Mouse (Mus musculus) embryonic facial prominence, embryonic 10.5 days (tissue): ENCODE data around the gene Spdya. TPM values are rescaled to one million over a fixed set of nuclear protein-coding genes. Genes with fewer than 3 reads are reported as not detected.
"Not testable (repeated sequence)": the region's sequence is repeated elsewhere in the genome, so short reads cannot be mapped to it uniquely, and the experiment has no call there.

ENCODE experiments used
- DNase-seq: peaks from one replicate; pipeline ENCODE4 v3.0.0-alpha.2; 2017; ENCODE audit warnings: low spot score
- H3K27ac ChIP-seq: fragments of 300-500 bp; sonication (generic); replicated peaks from 2 replicates; pipeline ENCODE4 v1.5.1; 2016; ENCODE audit warnings: mild to moderate bottlenecking
- H3K27me3 ChIP-seq: fragments of 300-500 bp; sonication (generic); replicated peaks from 2 replicates; pipeline ENCODE4 v1.6.1; 2016; ENCODE audit warnings: low read depth, mild to moderate bottlenecking; ENCODE audit not compliant: poor library complexity, severe bottlenecking
- H3K36me3 ChIP-seq: fragments of 300-500 bp; sonication (generic); replicated peaks from 2 replicates; pipeline ENCODE4 v1.6.1; 2016; ENCODE audit warnings: mild to moderate bottlenecking, moderate library complexity
- H3K4me1 ChIP-seq: fragments of 300-500 bp; sonication (generic); 2 replicates; pipeline ENCODE4 v1.6.1; 2016
- H3K4me3 ChIP-seq: fragments of 300-500 bp; sonication (generic); 2 replicates; pipeline ENCODE4 v1.5.1; 2016; ENCODE audit warnings: mild to moderate bottlenecking, moderate library complexity
- H3K9me3 ChIP-seq: fragments of 300-500 bp; sonication (generic); 2 replicates; pipeline ENCODE4 v1.6.1; 2016; ENCODE audit warnings: mild to moderate bottlenecking
- WGBS: fragments of 180-500 bp; shearing (Covaris S2); methylation state at CpG from one replicate; pipeline ENCODE4 v1.1.7; 2016; 5-methylcytosine and 5-hydroxymethylcytosine counted together
- polyA plus RNA-seq: library from polyadenylated mRNA; unstranded; fragments of >200 nt; fragmentation: Nextera tagmentation; extraction: Ambion mirVana; gene quantifications from 2 replicates; pipeline ENCODE4 v1.2.1, GENCODE M21; 2016

Gene Spdya
- polyA plus RNA-seq, result 0.79 and 0.87 TPM in 2 replicates

DNA sequence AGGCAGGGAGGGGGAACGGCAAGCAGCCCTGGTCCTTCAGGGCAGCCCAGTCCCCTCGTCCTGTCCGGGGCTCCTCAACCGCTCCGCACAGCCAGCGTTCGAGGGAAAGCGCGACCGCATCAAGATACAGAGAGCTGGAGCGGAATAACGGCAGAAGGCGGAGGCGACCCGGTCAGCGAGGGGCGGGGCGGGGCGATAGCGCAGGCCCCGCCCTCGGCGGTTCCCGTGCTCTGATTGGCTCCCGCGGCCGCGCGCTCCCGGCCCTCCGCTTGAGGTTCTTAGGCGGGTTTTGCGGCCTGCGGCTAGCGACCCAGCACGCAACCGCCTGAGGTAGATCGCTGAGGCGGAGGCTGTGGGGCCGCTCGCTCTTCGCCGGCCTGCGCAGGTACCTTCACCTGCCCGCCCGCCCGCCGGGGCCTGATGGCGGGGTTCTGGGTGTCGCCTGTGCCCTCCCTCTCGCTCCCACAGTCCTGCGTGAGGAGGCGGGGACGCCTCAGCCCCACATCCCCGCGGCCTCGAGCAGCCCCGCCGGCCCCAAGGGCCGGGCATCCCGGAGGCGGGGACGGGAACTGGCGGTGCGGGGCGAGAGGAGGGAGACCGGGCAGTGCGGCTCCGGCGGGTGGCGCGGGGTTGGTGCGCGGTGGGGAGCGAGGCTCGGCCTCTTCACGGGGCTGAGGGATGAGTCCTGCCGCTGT, at the start of gene Spdya:
Gene Spdya (plus strand): TSS at position 305 of the 695 bp plus-strand sequence.
- peak; percentile 93 for DNase-seq
- H3K36me3 ChIP-seq, result no peaks in the 10 kb centered on the region
- H3K4me3 ChIP-seq, result peak within 1 kb of the TSS; percentile 89
- H3K27me3 ChIP-seq, result peaks cover 54% of the 10 kb centered on the region
- H3K27ac ChIP-seq, result peak within 1 kb of the TSS; percentile 86
- WGBS, result under 1% methylated on average over 78 of the region's 78 CpGs
- H3K4me1 ChIP-seq, result peaks cover 17% of the 10 kb centered on the region
- no peaks in the 10 kb centered on the region for H3K9me3 ChIP-seq

DNA sequence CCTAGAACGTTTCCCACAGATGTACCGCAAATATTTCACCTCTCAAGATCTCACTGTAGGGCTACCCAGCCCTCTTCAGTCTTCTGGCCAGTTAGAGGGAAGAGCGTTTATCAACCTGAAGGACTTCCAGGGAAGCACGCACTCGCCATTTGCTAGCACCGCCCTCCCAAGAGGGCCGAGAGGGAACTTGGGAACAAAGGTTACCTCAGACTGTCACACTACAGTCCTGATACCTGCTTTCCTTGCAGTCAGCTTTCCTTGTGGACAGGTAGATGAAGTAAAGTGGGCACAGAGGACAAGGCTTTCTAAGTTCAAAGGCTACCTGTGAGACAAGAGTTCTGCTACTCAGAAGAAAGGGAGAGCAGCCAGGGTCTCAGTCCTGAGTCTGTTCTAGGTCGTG, 45.0 kb upstream of the Spdya start:
- no peak overlapping the region for H3K4me3 ChIP-seq
- H3K27ac ChIP-seq, result no peak overlapping the region
- no peaks in the 10 kb centered on the region for H3K4me1 ChIP-seq
- H3K9me3 ChIP-seq, result no peaks in the 10 kb centered on the region
- WGBS, result 90% methylated on average over 8 of the region's 8 CpGs
- no peaks in the 10 kb centered on the region for H3K27me3 ChIP-seq
- DNase-seq, result no peak
- peaks cover 99% of the 10 kb centered on the region for H3K36me3 ChIP-seq

DNA sequence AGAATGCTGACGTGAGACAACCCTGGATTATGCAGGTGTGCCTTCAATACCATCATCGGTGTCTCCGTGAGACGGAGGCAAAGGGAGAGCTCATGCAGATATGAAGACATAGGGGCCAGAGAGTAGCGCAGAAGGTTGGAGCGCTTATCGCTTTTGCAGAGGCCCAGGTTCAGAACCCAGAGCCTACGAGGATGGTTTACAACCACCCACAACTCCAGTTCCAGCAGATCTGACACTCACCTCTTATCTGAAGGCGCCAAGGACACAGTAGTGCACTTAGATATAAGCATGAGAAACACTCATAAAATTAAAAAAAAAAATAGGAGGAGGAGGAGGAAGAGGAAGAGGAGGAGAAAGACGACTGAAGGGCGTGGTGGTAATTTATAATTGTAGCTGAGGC, 41.6 kb upstream of the Spdya start:
- no peak for DNase-seq
- Histone ChIP-seq H3K27me3 (no peaks in the 10 kb centered on the region), H3K27ac (no peak overlapping the region), H3K4me1 (no peaks in the 10 kb centered on the region), H3K9me3 (no peaks in the 10 kb centered on the region), H3K4me3 (no peak overlapping the region), H3K36me3 (peaks cover 99% of the 10 kb centered on the region)
- 96% methylated on average over 11 of the region's 11 CpGs for WGBS

DNA sequence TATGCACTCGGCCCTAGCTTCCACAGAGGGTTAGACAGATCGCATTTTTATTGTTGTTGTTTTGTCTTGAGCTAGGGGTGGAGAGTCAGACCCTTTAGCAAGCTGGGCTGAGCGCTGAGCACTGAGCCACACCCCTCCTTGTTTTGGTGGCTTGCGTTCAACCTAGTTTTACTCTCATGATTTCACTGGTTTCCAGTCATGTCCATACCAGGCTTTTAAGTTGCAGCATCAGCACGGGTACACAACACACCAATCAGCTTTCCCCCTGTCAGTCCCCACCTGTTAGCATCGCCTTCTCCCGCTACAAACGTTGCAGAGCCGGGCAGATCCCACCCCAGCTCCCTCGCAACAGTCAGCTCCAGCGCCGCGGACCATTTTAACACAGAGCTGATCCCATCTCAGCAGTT, 25.6 kb upstream of the Spdya start:
- peaks cover 18% of the 10 kb centered on the region for H3K36me3 ChIP-seq
- no peak for DNase-seq

DNA sequence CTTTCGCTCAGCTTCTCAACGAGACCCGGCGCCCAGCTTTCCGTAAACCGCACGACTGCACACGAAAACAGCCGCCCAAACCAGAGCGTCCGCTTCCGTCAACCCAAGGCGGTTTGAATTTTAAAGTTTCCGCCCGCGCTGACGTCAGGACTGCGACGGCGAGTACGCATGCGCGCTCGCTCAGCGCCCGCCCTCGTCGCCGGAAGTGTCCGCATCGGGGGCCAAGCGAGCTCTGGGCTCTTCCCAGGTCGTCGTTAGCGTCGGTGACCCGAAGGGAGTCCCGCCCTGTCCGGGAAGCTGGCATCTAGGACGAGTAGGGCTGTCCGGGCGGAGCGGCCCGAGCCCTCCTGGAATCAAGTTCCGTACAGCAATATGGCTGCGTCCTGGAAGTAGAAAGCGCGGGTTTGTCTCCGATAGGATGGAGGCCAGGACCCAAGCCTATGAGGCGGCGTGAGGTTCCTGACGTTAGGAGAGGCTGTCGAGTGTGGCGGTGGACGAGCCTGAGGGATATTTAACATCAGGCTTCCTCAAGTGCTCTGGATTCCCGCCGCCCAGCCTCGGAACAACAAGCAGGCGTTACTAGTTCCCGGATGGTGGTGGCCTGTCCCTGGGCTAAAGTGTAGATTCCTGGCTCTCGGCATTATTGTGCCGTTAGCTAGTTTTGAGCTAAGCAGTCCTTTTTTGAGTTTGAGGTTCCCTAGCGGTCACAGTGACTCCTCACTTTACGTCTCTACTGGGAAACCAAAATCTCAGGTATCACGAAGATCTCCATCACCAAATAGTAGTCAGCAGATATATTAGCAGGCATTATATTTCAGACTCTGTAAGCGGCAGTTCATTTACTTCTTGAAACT, 24.9 kb upstream of the Spdya start, which contains the start of gene Ndc80:
Gene Ndc80 (minus strand): TSS at position 147 of the 854 bp plus-strand sequence.
- Histone ChIP-seq H3K27me3 (no peaks in the 10 kb centered on the region), H3K9me3 (no peaks in the 10 kb centered on the region), H3K4me1 (peaks cover 18% of the 10 kb centered on the region), H3K36me3 (peaks cover 13% of the 10 kb centered on the region), H3K4me3 (peak within 1 kb of the TSS; percentile 83), H3K27ac (peak within 1 kb of the TSS; percentile 97)
- DNase-seq, result peak; percentile 94
- under 1% methylated on average over 66 of the region's 66 CpGs for WGBS

More for the DNA sequence above, 25.6 kb upstream of the Spdya start:
- Histone ChIP-seq H3K27me3 (no peaks in the 10 kb centered on the region), H3K4me1 (peaks cover 18% of the 10 kb centered on the region), H3K4me3 (peak overlapping the region; percentile 83), H3K27ac (peak overlapping the region; percentile 97), H3K9me3 (no peaks in the 10 kb centered on the region)
- WGBS, result under 1% methylated on average over 13 of the region's 13 CpGs

DNA sequence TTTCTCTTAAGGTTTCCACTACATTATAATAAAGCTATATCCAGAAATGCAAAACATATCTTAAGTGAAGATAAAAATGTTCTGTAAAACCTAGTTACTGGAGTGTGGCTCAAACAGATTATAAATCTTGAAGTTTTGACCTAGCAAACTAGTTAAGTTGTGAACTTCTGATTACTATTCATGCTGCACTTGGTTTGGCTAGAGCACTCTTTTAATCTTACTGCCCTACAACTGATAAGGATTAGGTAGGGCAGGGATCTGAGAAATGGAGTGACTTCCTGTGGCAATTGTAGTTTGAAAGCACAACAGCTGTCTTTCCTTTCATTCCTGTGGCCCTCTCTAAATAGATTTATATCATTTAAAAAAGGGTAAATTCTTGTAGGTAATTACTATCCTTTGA, 23.8 kb upstream of the Spdya start:
- no peak for DNase-seq
- Histone ChIP-seq H3K4me3 (no peak overlapping the region), H3K4me1 (peaks cover 18% of the 10 kb centered on the region), H3K27ac (no peak overlapping the region), H3K36me3 (peaks cover 5% of the 10 kb centered on the region), H3K27me3 (no peaks in the 10 kb centered on the region), H3K9me3 (no peaks in the 10 kb centered on the region)

DNA sequence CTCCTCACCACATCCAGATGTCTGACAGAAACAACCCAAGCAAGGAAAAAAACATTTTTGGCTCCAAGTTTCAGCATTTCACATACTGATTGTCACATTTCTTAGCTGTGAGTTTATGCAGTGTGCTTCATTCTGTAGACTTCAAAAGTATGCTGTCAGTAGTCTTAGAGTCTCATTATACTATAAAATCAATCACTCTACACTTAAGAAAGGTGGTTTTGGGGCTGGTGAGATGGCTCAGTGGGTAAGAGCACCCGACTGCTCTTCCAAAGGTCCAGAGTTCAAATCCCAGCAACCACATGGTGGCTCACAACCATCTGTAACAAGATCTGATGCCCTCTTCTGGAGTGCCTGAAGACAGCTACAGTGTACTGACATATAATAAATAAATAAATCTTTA, 16.3 kb upstream of the Spdya start:
- H3K27me3 ChIP-seq, DNase-seq, H3K9me3 ChIP-seq, H3K36me3 ChIP-seq, H3K4me1 ChIP-seq, H3K27ac ChIP-seq, H3K4me3 ChIP-seq: not testable (repeated sequence)
- 75% methylated on average over 1 of the region's 1 CpGs for WGBS

DNA sequence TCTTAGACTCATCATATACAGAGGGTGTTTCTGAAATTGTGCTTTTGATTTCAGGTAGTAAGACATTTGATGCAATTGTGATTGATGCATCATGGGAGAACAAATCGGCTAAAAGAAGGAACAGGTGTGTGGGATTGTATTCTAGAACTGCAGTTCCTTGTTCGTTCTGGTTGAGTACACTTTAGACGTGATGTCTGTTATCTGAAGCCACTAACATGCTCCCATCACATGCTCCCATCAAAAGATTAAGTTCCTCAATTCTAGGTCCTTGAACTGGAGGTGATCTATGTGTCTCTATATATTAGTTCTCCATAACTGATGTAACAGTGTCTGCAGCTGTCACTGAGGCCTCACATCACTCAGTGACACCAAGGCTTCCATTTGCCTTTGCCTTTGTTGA, 14.7 kb upstream of the Spdya start:
- no peaks in the 10 kb centered on the region for H3K36me3 ChIP-seq
- H3K9me3 ChIP-seq, result no peaks in the 10 kb centered on the region
- 88% methylated on average over 3 of the region's 3 CpGs for WGBS
- no peak for DNase-seq
- H3K27me3 ChIP-seq, result no peaks in the 10 kb centered on the region
- no peaks in the 10 kb centered on the region for H3K4me1 ChIP-seq
- no peak overlapping the region for H3K4me3 ChIP-seq
- no peak overlapping the region for H3K27ac ChIP-seq

DNA sequence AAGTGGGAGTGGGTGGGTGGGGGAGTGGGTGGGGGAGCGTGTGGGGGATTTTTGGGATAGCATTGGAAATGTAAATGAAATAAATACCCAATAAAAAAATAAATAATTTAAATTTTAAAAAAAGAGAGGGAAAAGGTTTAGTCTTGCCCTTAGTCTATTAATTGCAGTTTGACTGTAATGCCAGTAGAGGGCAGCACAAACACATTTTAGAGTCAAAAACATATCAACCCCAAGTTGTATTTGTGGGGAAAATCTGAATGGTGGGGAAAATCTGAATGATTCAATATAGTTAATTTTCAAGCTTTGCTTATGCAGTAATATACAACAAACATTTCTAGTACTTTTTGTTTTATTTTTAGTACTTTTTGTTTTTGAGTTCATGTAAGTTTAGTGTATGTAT, 3.3 kb upstream of the Spdya start:
- no peak overlapping the region for H3K4me3 ChIP-seq
- H3K36me3 ChIP-seq, result no peaks in the 10 kb centered on the region
- DNase-seq, result no peak
- H3K27ac ChIP-seq, result no peak overlapping the region
- no peaks in the 10 kb centered on the region for H3K9me3 ChIP-seq
- peaks cover 17% of the 10 kb centered on the region for H3K4me1 ChIP-seq
- H3K27me3 ChIP-seq, result peaks cover 44% of the 10 kb centered on the region
- WGBS, result 4% methylated on average over 1 of the region's 1 CpGs

DNA sequence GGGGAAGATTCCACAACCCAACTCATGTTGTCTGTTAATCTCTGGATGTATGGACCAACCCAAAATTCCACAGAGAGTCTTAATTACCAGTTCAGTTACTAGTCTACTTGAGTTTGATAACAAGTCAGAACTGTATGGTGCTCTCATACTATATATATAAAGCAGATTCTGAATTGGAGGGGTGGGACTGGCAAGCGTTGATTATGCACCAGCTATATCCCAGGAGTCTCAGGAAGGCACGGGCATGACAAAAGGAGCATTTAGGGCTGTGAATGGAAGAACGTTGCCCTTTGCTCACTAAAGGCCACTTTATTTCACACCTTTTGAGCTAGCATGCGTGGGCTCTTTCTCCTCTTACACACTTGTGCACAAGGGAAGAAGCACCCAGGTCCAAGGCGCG, 511 bp upstream of the Spdya start:
- Histone ChIP-seq H3K27me3 (peaks cover 54% of the 10 kb centered on the region), H3K27ac (peak overlapping the region; percentile 86), H3K9me3 (no peaks in the 10 kb centered on the region), H3K4me3 (peak overlapping the region; percentile 89), H3K4me1 (peaks cover 17% of the 10 kb centered on the region), H3K36me3 (no peaks in the 10 kb centered on the region)
- no peak for DNase-seq
- 12% methylated on average over 6 of the region's 6 CpGs for whole genome bisulfite sequencing

DNA sequence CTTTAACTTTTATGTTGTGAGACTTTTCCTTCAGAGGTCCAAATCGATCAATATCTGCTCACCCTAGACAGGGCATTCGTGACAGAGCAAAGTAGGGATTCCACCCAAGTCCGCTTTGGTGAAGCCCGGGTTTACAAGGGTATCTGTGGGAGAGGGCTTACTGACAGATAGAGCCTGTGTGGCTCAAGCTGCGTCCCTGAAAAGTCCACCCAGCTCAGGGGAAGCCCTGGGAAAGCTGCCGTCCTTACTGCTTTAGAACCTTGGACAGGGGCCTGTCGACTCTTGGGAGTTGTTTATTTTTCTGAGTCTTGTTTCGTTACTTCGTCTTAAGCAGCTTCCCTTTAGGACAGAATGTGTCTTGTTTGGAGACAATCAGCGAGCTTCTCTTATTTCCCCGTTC, 1.0 kb downstream of the Spdya start:
- peak; percentile 29 for DNase-seq
- Histone ChIP-seq H3K9me3 (no peaks in the 10 kb centered on the region), H3K4me1 (peaks cover 17% of the 10 kb centered on the region), H3K27ac (no peak overlapping the region), H3K4me3 (peak overlapping the region; percentile 89; the same call in 1 of the 2 replicates), H3K27me3 (peaks cover 54% of the 10 kb centered on the region), H3K36me3 (no peaks in the 10 kb centered on the region)
- 11% methylated on average over 11 of the region's 11 CpGs for WGBS

DNA sequence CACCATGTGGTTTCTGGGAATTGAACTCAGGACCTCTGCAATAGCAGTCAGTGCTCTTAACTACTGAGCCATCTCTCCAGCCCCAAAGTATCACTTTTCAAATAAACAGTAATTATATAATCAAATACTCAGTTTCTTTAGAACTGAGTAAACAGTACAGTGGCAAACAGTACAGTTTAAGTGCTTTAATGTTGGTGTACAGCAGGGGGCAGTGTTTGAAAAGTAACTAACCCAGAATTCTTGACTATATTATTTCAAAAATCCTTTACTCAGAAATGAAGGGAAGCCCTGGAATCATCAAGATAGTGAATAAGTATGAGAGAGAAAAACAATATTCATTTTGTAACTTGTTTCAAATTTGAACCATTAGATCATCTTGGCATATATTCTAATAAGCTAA, 9.8 kb downstream of the Spdya start:
- no peaks in the 10 kb centered on the region for H3K27me3 ChIP-seq
- H3K36me3 ChIP-seq, result no peaks in the 10 kb centered on the region
- DNase-seq, result peak; percentile 13

More for the DNA sequence above, 9.8 kb downstream of the Spdya start:
- H3K9me3 ChIP-seq, result no peaks in the 10 kb centered on the region
- no peak overlapping the region for H3K4me3 ChIP-seq
- no peak overlapping the region for H3K27ac ChIP-seq
- H3K4me1 ChIP-seq, result no peaks in the 10 kb centered on the region
